Mouse (Mus musculus): ENCODE results near the gene Slc25a1. TPM values are rescaled to one million over a fixed set of nuclear protein-coding genes. Genes with fewer than 3 reads are reported as not detected.
A peak's percentile ranks its signal among the peaks of the same experiment; 100 is the strongest.

Gene Slc25a1
- polyA plus RNA-seq, 1 experiment: 76.5 TPM

DNA sequence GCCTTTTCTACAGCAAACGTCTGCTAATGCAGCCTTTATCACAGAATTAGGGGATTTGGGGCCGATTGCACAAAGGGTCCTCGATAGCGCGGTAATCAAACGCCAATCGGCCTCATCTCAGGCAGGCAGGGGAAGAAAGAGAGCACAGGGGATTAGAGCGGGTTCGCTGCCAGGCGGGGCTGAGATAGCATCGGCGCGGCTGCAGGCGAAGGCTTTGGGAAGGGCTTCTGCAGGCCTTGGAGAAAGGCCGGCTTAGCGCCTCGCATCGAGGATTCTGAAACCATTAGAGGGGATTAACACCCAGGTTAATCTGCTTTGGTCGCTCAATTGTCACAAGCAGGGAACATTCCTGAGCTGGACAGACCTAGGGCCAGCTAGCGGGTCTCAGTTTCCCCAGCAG, 7.4 kb downstream of the Slc25a1 start:
- TF ChIP-seq CTCF (IDR thresholded peaks at IDR 0.05; ENCODE audit: borderline replicate concordance, insufficient read depth, low read depth, low read length) (no peak), POLR2A (IDR thresholded peaks at IDR 0.05; ENCODE audit: borderline replicate concordance, insufficient read depth, low read length) (no peak)
- no peaks in the 10 kb centered on the region for H3K27me3 ChIP-seq (ENCODE audit: control insufficient read depth, insufficient read depth, low read length)
- H3K4me1 ChIP-seq (ENCODE audit: control insufficient read depth, insufficient read depth, low read length): peaks cover 6% of the 10 kb centered on the region; the same call in 1 of the 2 replicates
- 25% methylated on average over 20 of the region's 20 CpGs for WGBS
- H3K4me3 ChIP-seq (replicated peaks; ENCODE audit: insufficient read depth, low read depth, low read length): no peak overlapping the region
- no peak for DNase-seq
- no peak overlapping the region for H3K27ac ChIP-seq (ENCODE audit: insufficient read depth, low read length)

DNA sequence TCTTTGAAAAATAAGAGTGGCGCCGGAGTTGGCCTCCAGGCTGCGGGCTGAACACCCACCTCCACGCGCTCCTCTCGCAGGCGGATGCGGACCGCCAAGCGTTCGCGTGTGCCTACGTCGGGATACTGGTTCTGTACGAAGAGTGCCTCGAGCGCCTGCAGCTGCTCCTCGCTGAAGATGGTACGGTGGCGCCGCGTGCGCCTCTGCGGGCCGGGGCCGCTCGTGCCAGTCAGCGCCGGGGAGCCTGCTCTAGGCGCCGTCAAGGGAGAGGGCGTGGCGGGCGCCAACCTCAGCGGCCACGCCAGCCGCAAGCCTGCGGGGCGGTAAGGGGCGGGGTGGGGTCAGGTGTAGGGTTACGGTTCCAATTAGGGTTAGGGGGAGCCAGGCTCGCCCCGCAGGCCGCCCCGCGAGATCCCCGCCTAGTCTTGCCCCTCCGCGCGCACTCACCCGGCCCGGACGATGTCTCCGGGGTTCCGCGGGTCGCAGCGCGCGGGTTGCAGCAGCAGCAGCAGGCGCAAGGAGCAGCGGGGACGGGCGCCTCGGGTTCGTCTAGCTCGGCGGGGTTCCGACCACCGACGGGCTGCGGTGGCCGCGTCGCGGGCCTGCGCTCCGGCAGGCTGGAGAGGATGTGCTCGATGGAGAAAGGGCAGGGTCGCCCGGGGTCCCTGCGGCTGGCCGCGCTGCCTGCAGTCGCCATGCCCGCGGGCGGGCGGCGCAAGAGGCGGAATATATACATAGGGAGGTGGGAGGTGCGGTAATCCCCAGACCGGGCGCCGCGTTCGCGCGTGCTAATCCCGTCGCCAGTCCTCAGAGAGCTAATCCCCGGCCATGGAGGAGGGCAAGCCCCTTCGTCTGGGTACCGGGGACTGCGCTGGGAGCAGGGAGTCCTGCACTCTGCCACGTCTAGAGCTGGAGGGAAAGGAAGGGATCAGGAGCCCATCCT, 13.4 kb downstream of the Slc25a1 start, which contains the start of gene Gsc2:
Gene Gsc2, minus strand, starts transcription at position 753 of the 943 bp plus-strand sequence.
- H3K27ac ChIP-seq (ENCODE audit: insufficient read depth, low read length): no peak within 1 kb of the TSS
- H3K4me1 ChIP-seq (ENCODE audit: control insufficient read depth, insufficient read depth, low read length): no peaks in the 10 kb centered on the region; the same call in 1 of the 2 replicates
- no peak within 1 kb of the TSS for H3K4me3 ChIP-seq (replicated peaks; ENCODE audit: insufficient read depth, low read depth, low read length)
- peaks cover 2% of the 10 kb centered on the region; the same call in 1 of the 2 replicates for H3K27me3 ChIP-seq (ENCODE audit: control insufficient read depth, insufficient read depth, low read length)
- TF ChIP-seq POLR2A (IDR thresholded peaks at IDR 0.05; ENCODE audit: borderline replicate concordance, insufficient read depth, low read length) (no peak), CTCF (IDR thresholded peaks at IDR 0.05; ENCODE audit: borderline replicate concordance, insufficient read depth, low read depth, low read length) (no peak)
- DNase-seq: no peak
- 1% methylated on average over 106 of the region's 106 CpGs for WGBS

DNA sequence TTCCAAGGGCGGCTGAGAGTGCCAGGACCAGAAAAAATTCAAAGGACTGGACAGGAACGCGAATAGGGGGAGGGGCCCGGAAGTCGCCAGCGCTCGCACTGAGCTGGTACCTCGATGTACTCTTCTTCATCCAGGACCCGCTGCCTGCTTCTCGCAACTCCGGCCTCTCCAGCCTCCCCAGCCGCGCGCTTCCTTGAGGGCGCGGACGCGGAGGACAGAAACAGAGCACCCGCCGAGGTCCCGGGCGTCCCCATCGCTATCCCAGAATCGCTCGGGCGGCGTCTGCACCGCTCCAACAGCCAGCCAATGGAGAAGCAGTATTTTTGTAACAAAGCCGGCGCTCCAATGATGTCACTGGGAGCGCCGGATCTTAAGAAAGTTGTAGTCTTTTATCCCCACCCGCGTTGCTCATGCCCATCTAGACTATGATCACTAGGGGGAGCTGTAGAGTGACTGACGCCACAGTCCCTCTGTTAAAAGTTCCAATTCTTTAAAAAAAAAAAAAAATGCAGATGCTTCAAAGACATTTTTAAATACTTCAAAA, 16.9 kb downstream of the Slc25a1 start, which contains the start of gene Ess2:
Gene Ess2, minus strand, starts transcription at position 297 of the 544 bp plus-strand sequence.
- DNase-seq: peak; percentile 92 to 95
- no peaks in the 10 kb centered on the region; the same call in 1 of the 2 replicates for H3K4me1 ChIP-seq (ENCODE audit: control insufficient read depth, insufficient read depth, low read length)

DNA sequence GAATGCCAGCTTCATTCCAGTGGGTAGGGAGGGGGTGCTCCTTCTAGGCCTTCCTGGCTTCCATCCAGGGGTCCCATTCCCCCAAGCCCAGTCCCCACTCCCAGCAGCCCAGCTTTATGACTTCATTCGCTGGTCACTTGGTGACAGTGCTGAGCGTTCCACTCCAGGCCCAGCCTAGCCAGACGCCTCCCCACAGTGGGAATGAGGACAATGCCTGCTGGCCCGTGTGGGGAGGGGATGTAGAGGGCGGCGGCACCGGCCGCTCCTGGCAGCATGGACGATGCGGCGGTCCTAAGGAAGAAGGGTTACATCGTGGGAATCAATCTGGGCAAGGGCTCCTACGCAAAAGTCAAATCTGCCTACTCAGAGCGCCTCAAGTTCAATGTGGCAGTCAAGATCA, 29.6 kb downstream of the Slc25a1 start, which contains the start of the genes Dgcr2 and Tssk2:
Gene Dgcr2, minus strand, starts transcription at position 101 of the 400 bp plus-strand sequence.
Gene Tssk2, plus strand, starts transcription at position 176 of the 400 bp plus-strand sequence.
- DNase-seq: no peak
- H3K27me3 ChIP-seq (ENCODE audit: control insufficient read depth, insufficient read depth, low read length): no peaks in the 10 kb centered on the region
- no peak within 1 kb of the TSS for H3K4me3 ChIP-seq (replicated peaks; ENCODE audit: insufficient read depth, low read depth, low read length)
- H3K4me1 ChIP-seq (ENCODE audit: control insufficient read depth, insufficient read depth, low read length): peaks cover 9% of the 10 kb centered on the region; the same call in 1 of the 2 replicates
- H3K27ac ChIP-seq (ENCODE audit: insufficient read depth, low read length): no peak within 1 kb of the TSS
- no peak for TF ChIP-seq CTCF (IDR thresholded peaks at IDR 0.05; ENCODE audit: borderline replicate concordance, insufficient read depth, low read depth, low read length)
- TF ChIP-seq POLR2A (IDR thresholded peaks at IDR 0.05; ENCODE audit: borderline replicate concordance, insufficient read depth, low read length): no peak
- WGBS: 75% methylated on average over 14 of the region's 14 CpGs

More for the DNA sequence above, 16.9 kb downstream of the Slc25a1 start, which contains the start of gene Ess2:
- under 1% methylated on average over 35 of the region's 35 CpGs for WGBS
- H3K4me3 ChIP-seq (replicated peaks; ENCODE audit: insufficient read depth, low read depth, low read length): peak within 1 kb of the TSS; percentile 97
- H3K27ac ChIP-seq (ENCODE audit: insufficient read depth, low read length): peak within 1 kb of the TSS; percentile 92
- H3K27me3 ChIP-seq (ENCODE audit: control insufficient read depth, insufficient read depth, low read length): peaks cover 2% of the 10 kb centered on the region; the same call in 1 of the 2 replicates
- TF ChIP-seq POLR2A (IDR thresholded peaks at IDR 0.05; ENCODE audit: borderline replicate concordance, insufficient read depth, low read length) (peak; percentile 61; the same call in 1 of the 2 replicates), CTCF (IDR thresholded peaks at IDR 0.05; ENCODE audit: borderline replicate concordance, insufficient read depth, low read depth, low read length) (peak; percentile 71; the same call in 1 of the 2 replicates)

DNA sequence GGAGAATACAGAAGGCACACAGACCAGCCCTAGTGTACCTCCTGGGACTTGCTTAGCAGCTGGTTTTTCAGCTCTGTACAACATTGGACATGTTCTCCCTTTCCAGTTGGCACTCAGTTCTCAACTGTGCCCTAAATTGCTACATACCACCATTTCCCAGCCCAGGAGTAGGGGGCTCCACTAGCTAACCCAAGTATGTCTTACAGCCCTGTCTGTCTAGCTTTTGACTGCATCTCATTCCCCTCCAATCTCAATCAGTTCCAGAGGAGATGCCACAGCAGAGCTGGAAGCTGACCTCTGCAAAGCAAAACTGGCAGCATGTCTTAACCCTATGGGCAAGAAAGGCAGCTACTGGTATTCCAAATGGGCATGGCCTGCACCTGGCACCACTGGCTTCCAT, 31.9 kb downstream of the Slc25a1 start:
- TF ChIP-seq POLR2A (IDR thresholded peaks at IDR 0.05; ENCODE audit: borderline replicate concordance, insufficient read depth, low read length): no peak
- TF ChIP-seq CTCF (IDR thresholded peaks at IDR 0.05; ENCODE audit: borderline replicate concordance, insufficient read depth, low read depth, low read length): no peak
- no peak overlapping the region for H3K27ac ChIP-seq (ENCODE audit: insufficient read depth, low read length)
- peaks cover 16% of the 10 kb centered on the region; the same call in 1 of the 2 replicates for H3K4me1 ChIP-seq (ENCODE audit: control insufficient read depth, insufficient read depth, low read length)
- no peak overlapping the region for H3K4me3 ChIP-seq (replicated peaks; ENCODE audit: insufficient read depth, low read depth, low read length)
- DNase-seq: no peak
- H3K27me3 ChIP-seq (ENCODE audit: control insufficient read depth, insufficient read depth, low read length): no peaks in the 10 kb centered on the region

DNA sequence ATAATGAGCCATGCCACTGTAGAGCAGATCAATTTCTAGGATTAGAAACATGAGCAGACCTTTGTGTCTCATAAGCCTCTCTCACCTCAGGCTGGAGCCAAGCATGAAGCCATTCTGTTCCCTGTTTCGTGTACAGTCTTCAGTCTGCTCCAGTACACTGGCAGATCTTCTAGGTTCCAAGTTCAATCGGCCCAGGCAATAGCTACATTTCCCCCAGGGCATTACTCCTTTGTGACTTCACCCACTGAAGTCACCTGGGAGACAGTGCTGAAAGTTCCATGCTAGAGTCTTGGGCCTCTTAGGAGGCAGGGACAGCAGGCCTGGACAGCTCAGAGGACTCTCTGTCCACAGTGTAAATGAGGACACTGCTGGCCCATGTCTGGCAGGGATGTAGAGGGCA, 34.1 kb downstream of the Slc25a1 start, which contains the start of gene Tssk1:
Gene Tssk1, plus strand, starts transcription at position 301 of the 400 bp plus-strand sequence.
- TF ChIP-seq CTCF (IDR thresholded peaks at IDR 0.05; ENCODE audit: borderline replicate concordance, insufficient read depth, low read depth, low read length) (no peak), POLR2A (IDR thresholded peaks at IDR 0.05; ENCODE audit: borderline replicate concordance, insufficient read depth, low read length) (no peak)
- 61% methylated on average over 2 of the region's 2 CpGs for WGBS
- no peak for DNase-seq
- Histone ChIP-seq H3K4me1 (ENCODE audit: control insufficient read depth, insufficient read depth, low read length) (peaks cover 20% of the 10 kb centered on the region), H3K4me3 (replicated peaks; ENCODE audit: insufficient read depth, low read depth, low read length) (no peak within 1 kb of the TSS), H3K27me3 (ENCODE audit: control insufficient read depth, insufficient read depth, low read length) (no peaks in the 10 kb centered on the region), H3K27ac (ENCODE audit: insufficient read depth, low read length) (0 out of 2 replicates have a peak within 1 kb of the TSS, but pooled peaks have one; percentile 22)

DNA sequence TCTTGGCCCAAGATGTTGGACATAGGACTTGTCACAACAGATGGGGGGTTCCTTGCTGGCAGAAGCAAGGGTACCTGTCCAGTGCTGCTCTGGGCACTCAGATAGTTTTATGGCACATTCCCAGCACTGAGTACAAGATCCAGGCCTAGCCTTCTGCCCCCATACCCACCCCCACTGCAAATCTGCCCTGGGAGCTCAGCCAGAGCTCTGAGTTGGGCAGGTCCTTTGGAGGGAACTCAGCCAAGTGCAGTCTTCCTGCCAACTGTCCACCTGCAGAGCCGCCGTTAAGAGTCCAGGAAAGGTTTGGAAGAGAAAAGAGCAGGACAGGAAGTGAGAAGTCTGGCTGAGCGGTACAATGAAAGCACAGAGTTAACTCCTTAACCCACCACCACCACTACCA, 35.4 kb downstream of the Slc25a1 start:
- peak; percentile 92 for DNase-seq
- TF ChIP-seq CTCF (IDR thresholded peaks at IDR 0.05; ENCODE audit: borderline replicate concordance, insufficient read depth, low read depth, low read length) (no peak), POLR2A (IDR thresholded peaks at IDR 0.05; ENCODE audit: borderline replicate concordance, insufficient read depth, low read length) (no peak)
- H3K4me1 ChIP-seq (ENCODE audit: control insufficient read depth, insufficient read depth, low read length): peaks cover 20% of the 10 kb centered on the region
- H3K27ac ChIP-seq (ENCODE audit: insufficient read depth, low read length): peak overlapping the region; percentile 48
- no peaks in the 10 kb centered on the region for H3K27me3 ChIP-seq (ENCODE audit: control insufficient read depth, insufficient read depth, low read length)
- 4% methylated on average over 3 of the region's 3 CpGs for WGBS
- no peak overlapping the region for H3K4me3 ChIP-seq (replicated peaks; ENCODE audit: insufficient read depth, low read depth, low read length)
